Mouse (Mus musculus): ENCODE results near the gene Egfr.

GRCm38 (mm10) chr11:16900653-16901416 lies 148.8 kb downstream of the Egfr start:
- TF ChIP-seq CTCF (IDR thresholded peaks at IDR 0.05; ENCODE audit: insufficient read depth, low read length): no peak
- no peak for TF ChIP-seq POLR2A (IDR thresholded peaks at IDR 0.05; ENCODE audit: borderline replicate concordance, extremely low read depth, low read depth, low read length)

All from lung, adult 2 months (tissue).